Mouse (Mus musculus) adrenal gland, postnatal 10 days (tissue): ENCODE results near the gene Gpr85. TPM values are rescaled to one million over a fixed set of nuclear protein-coding genes. Genes with fewer than 3 reads are reported as not detected.
"Not testable (repeated sequence)": the region's sequence is repeated elsewhere in the genome, so short reads cannot be mapped to it uniquely, and the experiment has no call there.

Experiments used
- DNase-seq: peaks from one replicate; pipeline ENCODE4 v3.0.0; 2021; ENCODE audit warnings: mixed read lengths
- long read RNA-seq, 2 experiments: library from polyadenylated mRNA; stranded (forward); transcript quantifications; one replicate each; pipeline ENCODE4 v2.0.0; 2021
- total RNA-seq, 2 experiments: library from RNA; stranded (reverse); gene quantifications; 2 replicates each; pipeline ENCODE4 v1.2.3; 2021

Gpr85 gene
- total RNA-seq: 1 to 10 TPM; 1.2 to 2.2 TPM
- long read RNA-seq, experiment 1, partial matches to known transcripts: 0 of 2 reads
- long read RNA-seq, experiment 1, other reads (novel, unspliced or antisense): 1 of 2 reads
- long read RNA-seq, experiment 2, partial matches to known transcripts: 1 of 3 reads
- long read RNA-seq, experiment 2, other reads (novel, unspliced or antisense): 1 of 3 reads

DNA sequence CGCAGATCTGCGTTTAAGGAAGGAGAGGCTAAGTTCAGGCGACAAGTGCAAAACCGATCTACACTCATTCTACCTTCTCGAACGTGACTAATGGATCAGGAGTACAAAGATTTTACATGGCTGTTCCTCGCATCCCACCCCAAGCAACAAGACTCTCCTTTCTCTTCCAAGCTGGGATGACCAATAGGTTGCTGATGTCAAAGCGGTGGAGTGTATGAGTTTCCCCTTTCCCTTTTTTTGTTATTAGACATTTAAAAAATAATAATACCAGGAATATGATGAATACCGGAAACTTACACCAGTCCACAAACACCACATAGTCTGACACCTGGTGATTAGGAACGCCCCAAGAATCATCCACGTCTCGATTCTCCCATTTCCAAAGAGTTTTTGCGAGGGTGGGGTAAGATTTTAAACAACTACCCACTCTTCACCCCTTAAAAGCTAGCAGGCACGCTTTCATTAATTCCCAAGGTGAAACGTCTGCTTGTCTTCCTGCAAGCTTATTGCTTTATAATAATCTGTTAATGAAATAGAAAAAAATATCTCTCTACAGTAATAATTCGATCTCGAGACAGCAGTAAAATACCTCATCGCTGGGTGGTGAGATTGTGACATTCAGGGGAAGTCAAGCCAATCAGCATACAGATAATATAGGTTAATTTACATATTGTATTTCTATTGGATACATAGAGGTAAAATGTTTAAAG, at the start of gene Gpr85:
Gene Gpr85 (minus strand): TSS at position 598 of the 710 bp plus-strand sequence.
- DNase-seq: peak; percentile 7

DNA sequence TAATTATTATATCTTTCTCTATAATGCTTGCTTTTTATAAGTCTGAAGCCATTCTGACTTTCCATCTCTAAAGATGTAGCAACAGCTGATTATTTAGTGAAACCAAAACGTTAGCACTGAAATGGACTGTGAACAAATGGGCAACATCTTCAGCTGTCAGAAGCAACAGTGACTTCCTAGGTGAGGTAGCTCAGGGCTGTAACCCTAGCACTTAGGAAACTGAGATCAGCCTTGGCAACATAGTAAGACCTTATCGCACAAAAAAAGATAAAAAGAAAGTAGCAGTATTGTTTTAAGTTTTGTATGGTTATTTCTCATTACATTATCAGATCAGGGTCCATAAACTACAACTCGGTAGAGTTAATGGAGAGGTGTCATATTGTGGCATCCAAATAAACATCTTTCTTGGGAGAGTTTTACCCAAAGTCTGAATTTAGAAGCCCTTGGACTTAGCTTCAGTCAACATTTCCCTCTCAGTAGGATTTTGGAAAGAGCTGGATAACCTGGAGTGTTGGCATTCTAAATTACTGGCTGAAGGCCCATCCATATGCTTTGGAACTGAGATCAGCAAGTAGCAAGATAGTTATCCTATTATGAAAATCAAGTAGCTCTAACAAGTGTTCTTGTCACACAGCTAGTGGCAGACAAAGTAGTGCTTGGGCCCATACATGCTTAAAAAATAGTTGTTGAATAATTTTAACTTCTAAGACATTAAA, 45.3 kb upstream of the Gpr85 start:
- no peak for DNase-seq

DNA sequence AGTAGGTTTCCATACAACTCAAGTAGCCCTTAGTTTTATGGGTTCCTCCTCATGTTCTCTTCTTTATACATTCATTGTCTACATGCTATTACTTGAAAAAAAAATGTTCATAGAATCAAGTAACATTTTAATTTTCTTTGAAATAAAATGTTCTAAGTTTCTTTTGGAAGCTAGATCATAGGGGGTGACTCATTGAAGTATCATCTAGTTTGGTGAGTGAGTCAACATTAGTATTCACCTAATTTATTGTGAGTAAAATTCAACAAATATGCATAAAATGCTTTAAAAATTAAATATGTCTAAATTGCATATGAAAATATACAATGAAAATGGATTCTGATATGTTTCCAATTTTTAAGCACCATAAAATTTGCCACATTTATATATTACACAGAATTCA, 43.2 kb upstream of the Gpr85 start:
- DNase-seq: no peak

GRCm38 (mm10) chr6:13873959-13874358, 34.2 kb upstream of the Gpr85 start:
- no peak for DNase-seq

- DNase-seq: peak; percentile 3
These were observed 32.3 kb upstream of the Gpr85 start for GRCm38 (mm10) chr6:13872076-13872475.

GRCm38 (mm10) chr6:13871625-13871958, 31.9 kb upstream of the Gpr85 start:
- DNase-seq: no peak

- peak; percentile 92 for DNase-seq
These were observed 31.3 kb upstream of the Gpr85 start, which contains the start of gene 2610001J05Rik for GRCm38 (mm10) chr6:13870919-13871624. Gene 2610001J05Rik, minus strand, starts transcription at chr6:13871518.

DNA sequence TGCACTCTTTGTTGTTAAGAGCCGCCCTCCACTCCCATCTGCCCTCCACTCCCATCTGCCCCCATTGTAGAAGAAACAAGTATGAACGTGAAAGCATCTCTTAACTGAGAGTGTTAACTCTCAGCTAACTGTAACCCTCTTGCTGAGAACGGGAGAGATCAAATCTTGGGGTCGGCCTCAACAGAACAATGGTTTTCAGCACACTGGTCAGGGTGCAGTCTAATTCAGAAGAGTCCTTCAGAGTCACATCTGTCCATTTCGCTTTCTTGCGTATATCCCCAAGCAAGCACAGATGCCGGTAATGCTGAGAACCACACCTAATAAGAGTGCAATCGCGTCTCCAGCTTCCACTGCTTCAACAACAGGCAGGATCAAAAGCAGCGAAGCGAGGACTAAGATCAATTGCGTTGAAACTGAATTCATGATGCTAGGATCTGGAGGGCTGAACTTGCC, 30.6 kb upstream of the Gpr85 start:
- DNase-seq: peak; percentile 7

DNA sequence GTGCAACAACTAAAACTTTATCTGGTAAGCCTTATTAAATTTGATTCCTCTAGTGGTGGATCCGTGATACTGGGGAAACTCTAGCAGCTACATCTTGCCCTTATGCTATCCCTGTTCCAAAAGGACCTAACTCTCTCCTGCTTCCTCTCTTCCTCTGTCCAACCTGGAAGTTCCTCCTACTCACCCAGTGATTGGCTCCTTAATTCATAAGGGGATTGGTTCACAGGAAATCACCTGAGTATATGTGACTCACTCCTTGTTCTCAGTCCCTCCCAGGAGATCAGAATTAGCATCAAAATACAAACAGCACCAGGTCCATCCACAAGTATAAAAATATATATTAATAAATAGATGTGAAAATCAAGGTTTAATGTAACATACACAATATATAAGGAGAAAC, 20.9 kb upstream of the Gpr85 start:
- DNase-seq: no peak

GRCm38 (mm10) chr6:13859877-13860585, 20.3 kb upstream of the Gpr85 start:
- peak; percentile 8 for DNase-seq

- no peak for DNase-seq
These were observed 14.5 kb upstream of the Gpr85 start for GRCm38 (mm10) chr6:13854230-13854629.

- DNase-seq: no peak
These were observed 13.5 kb upstream of the Gpr85 start for GRCm38 (mm10) chr6:13853244-13853643.

- not testable (repeated sequence) for DNase-seq
These were observed 6.3 kb upstream of the Gpr85 start for GRCm38 (mm10) chr6:13846031-13846430.

DNA sequence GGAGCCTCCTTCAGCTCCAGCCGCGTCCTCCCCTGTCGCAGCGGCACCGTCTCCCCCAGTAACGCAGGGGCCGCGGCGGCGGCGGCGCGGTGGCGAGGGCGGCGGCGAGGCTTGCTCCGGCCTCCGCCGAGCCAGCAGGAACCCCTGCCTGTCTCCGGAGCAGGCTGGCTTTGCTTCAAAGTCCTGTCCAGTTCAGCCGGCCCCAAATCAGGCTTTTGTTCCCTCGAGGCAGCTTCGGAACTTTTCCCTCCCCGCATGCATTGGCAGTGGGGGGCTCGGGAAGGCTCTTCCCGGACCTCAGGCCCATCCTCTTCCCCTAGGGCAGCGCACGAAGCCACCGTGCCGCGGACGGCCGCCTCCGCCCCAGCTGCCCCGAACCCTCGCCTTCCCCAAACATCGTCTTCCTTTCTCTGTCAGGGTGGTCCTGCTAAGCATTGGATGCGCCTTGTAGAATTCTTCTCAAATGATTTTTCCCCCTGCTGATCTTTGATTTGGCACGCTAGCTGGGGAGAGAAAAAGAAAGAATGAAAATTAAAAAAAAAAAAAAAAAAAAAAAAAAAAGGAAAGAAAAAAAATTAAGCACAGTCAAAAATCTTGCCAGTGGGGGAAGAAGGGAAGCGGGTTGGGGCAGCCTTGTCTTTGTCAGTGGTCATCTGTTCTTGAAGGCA, 931 bp downstream of the Gpr85 start:
- DNase-seq: peak; percentile 79

- DNase-seq: no peak
These were observed 1.6 kb downstream of the Gpr85 start for GRCm38 (mm10) chr6:13837916-13838676.

DNA sequence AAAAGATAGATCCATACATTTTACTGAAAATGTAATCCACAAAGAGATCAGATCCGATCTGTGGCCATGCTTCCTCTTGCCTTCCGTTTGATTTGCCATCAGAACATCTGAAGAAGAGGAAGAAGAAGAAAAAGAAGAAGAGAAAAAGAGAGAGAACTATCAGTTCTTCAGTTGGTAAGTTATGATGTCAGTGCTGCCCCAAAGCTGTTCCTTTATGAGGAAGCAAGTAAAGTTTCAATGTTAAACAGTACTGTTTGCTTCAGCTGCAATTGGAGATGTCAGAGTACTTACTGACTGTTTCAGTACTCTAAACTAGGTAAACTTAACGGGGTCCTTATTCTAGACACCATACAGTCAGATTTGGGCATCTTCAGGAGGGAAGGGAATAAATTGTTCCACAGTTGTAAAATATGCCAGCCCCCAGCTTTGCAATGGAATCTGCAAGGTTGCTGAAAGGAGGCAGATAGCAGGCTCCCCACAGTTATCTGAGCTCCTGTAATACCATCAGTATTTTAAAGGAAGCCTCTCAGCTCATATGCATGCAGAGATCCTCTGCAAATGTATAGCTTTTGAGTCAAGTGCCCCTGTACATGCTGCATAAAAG, 2.7 kb downstream of the Gpr85 start:
- no peak for DNase-seq

DNA sequence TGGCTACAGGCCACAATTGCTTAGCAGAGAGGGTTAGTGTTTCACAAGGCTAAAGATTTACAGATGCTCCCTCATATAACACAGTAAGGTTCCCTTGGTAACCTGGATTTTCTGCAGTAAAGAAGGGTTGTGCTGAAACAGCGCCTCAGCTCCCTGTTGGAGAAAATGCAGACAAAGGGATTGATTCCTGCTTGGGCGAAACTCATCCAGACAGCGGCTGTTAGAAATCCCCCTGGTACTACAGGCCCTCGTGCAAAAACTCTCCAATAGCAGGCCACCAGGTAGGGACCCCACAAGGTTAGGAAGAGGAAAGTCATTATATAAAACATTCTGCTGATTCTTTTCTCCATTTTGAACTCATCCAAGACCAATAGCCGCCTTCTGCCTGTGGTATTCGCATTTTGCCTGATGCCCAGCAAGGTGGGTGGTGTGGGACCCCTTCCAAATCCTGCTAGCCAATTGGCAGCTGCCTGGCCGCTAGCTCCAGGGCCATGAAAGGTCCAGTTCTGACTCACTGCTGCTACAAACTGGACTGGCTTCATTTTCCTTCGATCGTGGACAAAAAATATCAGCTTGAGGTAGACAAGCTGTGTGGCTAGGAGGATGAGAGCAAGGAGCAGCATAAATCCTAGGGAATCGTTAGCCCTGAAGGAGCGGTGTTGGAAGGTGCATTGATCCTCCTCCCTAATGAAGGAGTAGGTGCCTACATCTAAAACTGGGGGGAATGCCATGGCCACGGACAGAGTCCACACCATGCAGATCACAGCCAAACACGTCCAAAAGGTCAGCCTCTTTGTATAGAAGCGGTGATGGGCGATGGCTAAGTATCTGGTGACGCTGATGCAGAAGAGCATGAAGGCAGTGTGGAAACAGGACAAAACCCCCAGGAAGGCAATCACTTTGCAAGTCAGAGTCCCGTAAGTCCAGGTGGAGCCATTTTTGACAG, 3.7 kb downstream of the Gpr85 start:
- DNase-seq: no peak

- no peak for DNase-seq
These were observed 7.0 kb downstream of the Gpr85 start for GRCm38 (mm10) chr6:13832770-13833169.

GRCm38 (mm10) chr6:13828877-13829276, 10.9 kb downstream of the Gpr85 start:
- DNase-seq: no peak
